Mouse (Mus musculus) hindbrain, embryonic 16.5 days (tissue): Measurements from ENCODE around the gene Tfpi. TPM values are rescaled to one million over a fixed set of nuclear protein-coding genes. Genes with fewer than 3 reads are reported as not detected.
A peak's percentile ranks its signal among the peaks of the same experiment; 100 is the strongest.

ENCODE experiments used
- ATAC-seq: fragments of 200-750 bp; cut with Nextera tagmentation; 2 replicates; pipeline ENCODE4 v1.8.0; 2017; ENCODE audit warnings: moderate TSS enrichment, moderate library complexity
- H3K27ac ChIP-seq: fragments of 300-500 bp; sonication (generic); 2 replicates; pipeline ENCODE4 v1.5.1; 2014; ENCODE audit warnings: low read depth, mild to moderate bottlenecking, control low read depth, low read length, moderate library complexity
- H3K27me3 ChIP-seq: fragments of 300-500 bp; sonication (generic); replicated peaks from 2 replicates; pipeline ENCODE4 v1.6.1; 2014; ENCODE audit warnings: low read length; ENCODE audit not compliant: control insufficient read depth, insufficient read depth
- H3K36me3 ChIP-seq: fragments of 300-500 bp; sonication (generic); 2 replicates; pipeline ENCODE4 v1.6.1; 2014; ENCODE audit warnings: mild to moderate bottlenecking, low read length, moderate library complexity, mixed read lengths; ENCODE audit not compliant: control insufficient read depth, insufficient read depth
- H3K4me1 ChIP-seq: fragments of 300-500 bp; sonication (generic); 2 replicates; pipeline ENCODE4 v1.6.1; 2014; ENCODE audit warnings: low read depth, low read length; ENCODE audit not compliant: control insufficient read depth, insufficient read depth
- H3K4me2 ChIP-seq: fragments of 300-500 bp; sonication (generic); 2 replicates; pipeline ENCODE4 v1.6.1; 2014; ENCODE audit warnings: mild to moderate bottlenecking, low read length, control low read depth, moderate library complexity
- H3K4me3 ChIP-seq: fragments of 300-500 bp; sonication (generic); 2 replicates; pipeline ENCODE4 v1.5.1; 2014; ENCODE audit warnings: mild to moderate bottlenecking, low read length, control low read depth, moderate library complexity
- H3K9ac ChIP-seq: fragments of 300-500 bp; sonication (generic); 2 replicates; pipeline ENCODE4 v1.6.1; 2014; ENCODE audit warnings: low read depth, mild to moderate bottlenecking, control low read depth, low read length, moderate library complexity
- H3K9me3 ChIP-seq: fragments of 300-500 bp; sonication (generic); 2 replicates; pipeline ENCODE4 v1.6.1; 2014; ENCODE audit warnings: mild to moderate bottlenecking, low read length, moderate library complexity; ENCODE audit not compliant: control insufficient read depth
- WGBS: fragments of 180-500 bp; shearing (Covaris S2); extraction: QIAGEN DNeasy Blood & Tissue Kit; methylation state at CpG from one replicate; pipeline ENCODE4 v1.1.7; 2014; 5-methylcytosine and 5-hydroxymethylcytosine counted together
- polyA plus RNA-seq: library from polyadenylated mRNA; unstranded; fragments of >200 nt; fragmentation: Nextera tagmentation; extraction: Ambion mirVana; gene quantifications from 2 replicates; pipeline ENCODE4 v1.2.1, GENCODE M21; 2015

Gene Tfpi
- polyA plus RNA-seq, result 18.7 and 19.1 TPM in 2 replicates

DNA sequence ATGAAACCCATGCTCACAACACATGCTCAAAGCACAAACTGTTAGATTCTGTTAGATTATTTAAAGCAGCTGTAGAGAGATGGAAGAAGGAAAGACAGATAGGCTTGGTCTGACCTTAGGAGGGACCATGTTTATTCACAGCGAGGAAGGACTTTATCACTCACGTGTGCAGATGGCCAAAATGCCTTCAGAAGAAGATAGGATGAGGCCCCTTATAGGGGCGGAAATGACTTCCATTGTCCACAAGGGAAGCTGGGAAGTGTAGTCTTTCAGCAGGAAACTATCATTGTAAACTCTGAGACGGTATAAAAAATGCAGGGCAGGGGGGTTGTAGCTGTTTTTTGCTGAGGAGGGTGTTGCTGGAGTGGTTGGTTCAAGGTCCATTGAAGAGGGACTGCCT, at the start of gene Tfpi:
TSS of gene Tfpi (minus strand) at position 199 of the 400 bp plus-strand sequence.
- 61% methylated on average over 4 of the region's 4 CpGs for WGBS

GRCm38 (mm10) chr2:84526221-84526620, 49.6 kb upstream of the Tfpi start:
- Histone ChIP-seq H3K9me3 (no peaks in the 10 kb centered on the region), H3K27me3 (no peaks in the 10 kb centered on the region), H3K4me2 (no peak overlapping the region), H3K36me3 (no peaks in the 10 kb centered on the region), H3K27ac (no peak overlapping the region), H3K4me3 (no peak overlapping the region), H3K4me1 (no peaks in the 10 kb centered on the region), H3K9ac (no peak overlapping the region)
- WGBS, result 69% methylated on average over 7 of the region's 7 CpGs
- no peak for ATAC-seq

More for the DNA sequence above, at the start of gene Tfpi:
- Histone ChIP-seq H3K4me1 (no peaks in the 10 kb centered on the region), H3K9me3 (no peaks in the 10 kb centered on the region), H3K4me2 (peak within 1 kb of the TSS; percentile 32), H3K27ac (no peak within 1 kb of the TSS), H3K9ac (no peak within 1 kb of the TSS), H3K4me3 (peak within 1 kb of the TSS; percentile 16; the same call in 1 of the 2 replicates), H3K27me3 (no peaks in the 10 kb centered on the region), H3K36me3 (no peaks in the 10 kb centered on the region)
- ATAC-seq, result no peak

GRCm38 (mm10) chr2:84525806-84526205, 49.2 kb upstream of the Tfpi start:
- Histone ChIP-seq H3K27me3 (no peaks in the 10 kb centered on the region), H3K9ac (no peak overlapping the region), H3K4me1 (no peaks in the 10 kb centered on the region), H3K4me2 (no peak overlapping the region), H3K27ac (no peak overlapping the region), H3K9me3 (no peaks in the 10 kb centered on the region), H3K4me3 (no peak overlapping the region), H3K36me3 (no peaks in the 10 kb centered on the region)
- no peak for ATAC-seq
- 77% methylated on average over 6 of the region's 6 CpGs for WGBS

DNA sequence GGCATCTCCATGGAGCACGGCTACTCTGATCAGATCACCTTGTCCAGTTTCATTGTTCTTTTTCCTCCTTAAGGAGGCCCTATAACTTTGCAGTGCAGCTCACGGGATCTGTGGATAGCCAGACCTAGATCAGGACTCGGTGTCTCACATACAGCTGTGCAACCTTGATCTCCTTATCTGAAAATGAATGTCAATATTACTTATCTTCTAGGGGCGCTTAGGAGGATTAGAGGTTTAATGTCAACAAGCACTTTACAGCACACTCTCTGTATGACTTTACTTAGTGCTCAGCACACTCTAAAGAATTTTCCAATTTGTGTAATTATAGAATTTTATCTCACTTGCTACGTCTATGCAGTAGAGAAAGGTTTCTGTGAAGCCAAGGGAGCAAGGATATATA, 48.5 kb upstream of the Tfpi start:
- no peak for ATAC-seq
- H3K4me1 ChIP-seq, result no peaks in the 10 kb centered on the region
- 94% methylated on average over 5 of the region's 5 CpGs for WGBS
- H3K9ac ChIP-seq, result no peak overlapping the region
- H3K27me3 ChIP-seq, result no peaks in the 10 kb centered on the region
- no peak overlapping the region for H3K4me2 ChIP-seq
- no peaks in the 10 kb centered on the region for H3K9me3 ChIP-seq
- H3K36me3 ChIP-seq, result no peaks in the 10 kb centered on the region
- no peak overlapping the region for H3K27ac ChIP-seq
- H3K4me3 ChIP-seq, result no peak overlapping the region

GRCm38 (mm10) chr2:84523994-84524393, 47.4 kb upstream of the Tfpi start:
- ATAC-seq, result no peak
- no peak overlapping the region for H3K4me3 ChIP-seq
- H3K9ac ChIP-seq, result no peak overlapping the region
- H3K36me3 ChIP-seq, result no peaks in the 10 kb centered on the region
- no peaks in the 10 kb centered on the region for H3K9me3 ChIP-seq
- H3K4me2 ChIP-seq, result no peak overlapping the region
- H3K27me3 ChIP-seq, result no peaks in the 10 kb centered on the region
- WGBS, result 83% methylated on average over 6 of the region's 6 CpGs
- H3K27ac ChIP-seq, result no peak overlapping the region
- H3K4me1 ChIP-seq, result no peaks in the 10 kb centered on the region

GRCm38 (mm10) chr2:84523103-84523865, 46.7 kb upstream of the Tfpi start:
- H3K36me3 ChIP-seq, result no peaks in the 10 kb centered on the region
- 86% methylated on average over 6 of the region's 6 CpGs for whole genome bisulfite sequencing
- no peak overlapping the region for H3K4me3 ChIP-seq
- ATAC-seq, result no peak
- H3K9ac ChIP-seq, result no peak overlapping the region
- no peaks in the 10 kb centered on the region for H3K4me1 ChIP-seq
- H3K9me3 ChIP-seq, result no peaks in the 10 kb centered on the region
- H3K4me2 ChIP-seq, result no peak overlapping the region
- H3K27me3 ChIP-seq, result no peaks in the 10 kb centered on the region
- H3K27ac ChIP-seq, result no peak overlapping the region

- no peak overlapping the region for H3K4me3 ChIP-seq
- no peak overlapping the region for H3K27ac ChIP-seq
- no peaks in the 10 kb centered on the region for H3K36me3 ChIP-seq
- H3K4me1 ChIP-seq, result no peaks in the 10 kb centered on the region
- ATAC-seq, result no peak
- no peak overlapping the region for H3K9ac ChIP-seq
- no peaks in the 10 kb centered on the region for H3K9me3 ChIP-seq
- no peak overlapping the region for H3K4me2 ChIP-seq
- H3K27me3 ChIP-seq, result no peaks in the 10 kb centered on the region
- 70% methylated on average over 12 of the region's 12 CpGs for WGBS
These were observed 43.0 kb upstream of the Tfpi start for GRCm38 (mm10) chr2:84519514-84520067.

DNA sequence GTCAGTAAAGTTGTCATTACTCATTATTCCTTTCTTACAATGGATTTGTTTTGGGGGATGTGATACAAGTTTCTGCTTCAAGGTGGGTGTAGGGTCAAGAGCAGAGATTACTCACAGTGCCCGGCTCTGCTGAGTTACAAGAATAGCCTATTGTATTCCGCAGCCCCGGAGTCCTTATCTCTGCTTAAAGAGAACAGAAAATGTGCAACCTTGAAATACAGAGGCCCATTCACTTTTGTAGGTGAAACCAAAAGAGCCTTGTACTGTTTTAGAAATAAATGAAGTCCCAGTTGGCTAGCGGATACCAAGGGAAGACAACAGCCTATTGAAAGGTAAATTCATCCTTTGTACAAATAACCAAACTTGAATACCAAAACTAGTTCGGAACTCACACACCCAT, 42.2 kb upstream of the Tfpi start:
- H3K9me3 ChIP-seq, result no peaks in the 10 kb centered on the region
- WGBS, result 66% methylated on average over 5 of the region's 5 CpGs
- no peak overlapping the region for H3K4me2 ChIP-seq
- H3K27me3 ChIP-seq, result no peaks in the 10 kb centered on the region
- no peaks in the 10 kb centered on the region for H3K4me1 ChIP-seq
- no peak overlapping the region for H3K4me3 ChIP-seq
- H3K9ac ChIP-seq, result no peak overlapping the region
- no peak for ATAC-seq
- H3K36me3 ChIP-seq, result no peaks in the 10 kb centered on the region
- no peak overlapping the region for H3K27ac ChIP-seq

GRCm38 (mm10) chr2:84513281-84513680, 36.7 kb upstream of the Tfpi start:
- H3K4me2 ChIP-seq, result no peak overlapping the region
- no peak overlapping the region for H3K4me3 ChIP-seq
- no peaks in the 10 kb centered on the region for H3K4me1 ChIP-seq
- no peaks in the 10 kb centered on the region for H3K27me3 ChIP-seq
- no peaks in the 10 kb centered on the region for H3K36me3 ChIP-seq
- H3K9ac ChIP-seq, result no peak overlapping the region
- no peak for ATAC-seq
- no peak overlapping the region for H3K27ac ChIP-seq
- WGBS, result 88% methylated on average over 3 of the region's 3 CpGs
- H3K9me3 ChIP-seq, result no peaks in the 10 kb centered on the region
